Mouse (Mus musculus) cerebellum, adult 2 months (tissue): ENCODE measurements around the gene 4921536K21Rik.

Experiments used
- CTCF ChIP-seq: fragments of 200-500 bp; IDR thresholded peaks from 2 replicates; pipeline ENCODE4 v1.5.1; 2011; ENCODE audit warnings: low read depth, mild to moderate bottlenecking, control low read depth, low read length, moderate library complexity, borderline replicate concordance; ENCODE audit not compliant: insufficient read depth
- POLR2A ChIP-seq: fragments of 200-500 bp; IDR thresholded peaks from 2 replicates; pipeline ENCODE4 v1.6.1; 2011; ENCODE audit warnings: low read length, control low read depth, borderline replicate concordance; ENCODE audit not compliant: insufficient read depth

GRCm38 (mm10) chr11:3913316-3914108 lies 18.6 kb upstream of the 4921536K21Rik start:
- peak; percentile 37; the same call in 1 of the 2 replicates for TF ChIP-seq POLR2A
- TF ChIP-seq CTCF = no peak
